Mouse (Mus musculus) embryonic facial prominence, embryonic 13.5 days (tissue): ENCODE measurements around the gene Atp5s. TPM values are rescaled to one million over a fixed set of nuclear protein-coding genes. Genes with fewer than 3 reads are reported as not detected.

Experiments
- ATAC-seq: fragments of 200-750 bp; cut with Nextera tagmentation; 2 replicates; pipeline ENCODE4 v1.8.0; 2017; ENCODE audit warnings: low read depth; ENCODE audit not compliant: insufficient number of reproducible peaks, insufficient read depth, low FRiP score, low TSS enrichment
- H3K27ac ChIP-seq: fragments of 300-500 bp; sonication (generic); 2 replicates; pipeline ENCODE4 v1.5.1; 2015; ENCODE audit warnings: moderate library complexity, mild to moderate bottlenecking, inconsistent platforms
- H3K27me3 ChIP-seq: fragments of 300-500 bp; sonication (generic); 2 replicates; pipeline ENCODE4 v1.6.1; 2015; ENCODE audit warnings: mild to moderate bottlenecking, inconsistent platforms
- H3K36me3 ChIP-seq: fragments of 300-500 bp; sonication (generic); 2 replicates; pipeline ENCODE4 v1.6.1; 2015; ENCODE audit warnings: mild to moderate bottlenecking, inconsistent platforms
- H3K4me1 ChIP-seq: fragments of 300-500 bp; sonication (generic); 2 replicates; pipeline ENCODE4 v1.6.1; 2015; ENCODE audit warnings: inconsistent platforms
- H3K4me2 ChIP-seq: fragments of 300-500 bp; sonication (generic); 2 replicates; pipeline ENCODE4 v1.6.1; 2015; ENCODE audit warnings: moderate library complexity, mild to moderate bottlenecking, inconsistent platforms
- H3K4me3 ChIP-seq: fragments of 300-500 bp; sonication (generic); 2 replicates; pipeline ENCODE4 v1.5.1; 2015; ENCODE audit warnings: mild to moderate bottlenecking, inconsistent platforms
- H3K9ac ChIP-seq: fragments of 300-500 bp; sonication (generic); 2 replicates; pipeline ENCODE4 v1.6.1; 2015; ENCODE audit warnings: mild to moderate bottlenecking, inconsistent platforms
- H3K9me3 ChIP-seq: fragments of 300-500 bp; sonication (generic); 2 replicates; pipeline ENCODE4 v1.6.1; 2016; ENCODE audit warnings: inconsistent platforms
- WGBS: fragments of 180-500 bp; shearing (Covaris S2); methylation state at CpG from one replicate; pipeline ENCODE4 v1.1.7; 2015; ENCODE audit warnings: mixed read lengths; 5-methylcytosine and 5-hydroxymethylcytosine counted together
- polyA plus RNA-seq: library from polyadenylated mRNA; unstranded; fragments of >200 nt; fragmentation: Nextera tagmentation; extraction: Ambion mirVana; gene quantifications from 2 replicates; pipeline ENCODE4 v1.2.1, GENCODE M21; 2015

The Atp5s gene
- 30.4 and 39.3 TPM in 2 replicates for polyA plus RNA-seq

GRCm38 (mm10) chr12:69724711-69725460, at the start of gene Atp5s, which contains the start of gene L2hgdh:
Atp5s (plus strand) TSS chr12:69724950.
L2hgdh (minus strand) TSS chr12:69724873.
- H3K4me3 ChIP-seq: peak within 1 kb of the TSS; percentile 84
- peak within 1 kb of the TSS; percentile 84 for H3K27ac ChIP-seq
- H3K4me2 ChIP-seq: peak within 1 kb of the TSS; percentile 93
- peak within 1 kb of the TSS; percentile 84 for H3K9ac ChIP-seq
- under 1% methylated on average over 60 of the region's 60 CpGs for WGBS
- peaks cover under 1% of the 10 kb centered on the region; the same call in 1 of the 2 replicates for H3K9me3 ChIP-seq
- peak; percentile 92 for ATAC-seq
- no peaks in the 10 kb centered on the region for H3K27me3 ChIP-seq
- H3K4me1 ChIP-seq: peaks cover 10% of the 10 kb centered on the region
- peaks cover 15% of the 10 kb centered on the region for H3K36me3 ChIP-seq

GRCm38 (mm10) chr12:69676157-69676556, 48.6 kb upstream of the Atp5s start:
- Histone ChIP-seq H3K4me1 (peaks cover 20% of the 10 kb centered on the region), H3K4me3 (no peak overlapping the region), H3K27me3 (no peaks in the 10 kb centered on the region), H3K9ac (no peak overlapping the region), H3K36me3 (no peaks in the 10 kb centered on the region), H3K27ac (no peak overlapping the region), H3K4me2 (no peak overlapping the region), H3K9me3 (no peaks in the 10 kb centered on the region)
- ATAC-seq: no peak
- WGBS: 87% methylated on average over 4 of the region's 4 CpGs

- Histone ChIP-seq H3K36me3 (no peaks in the 10 kb centered on the region), H3K4me1 (peaks cover 9% of the 10 kb centered on the region), H3K4me2 (peak overlapping the region; percentile 63), H3K27me3 (no peaks in the 10 kb centered on the region), H3K4me3 (peak overlapping the region; percentile 95), H3K9me3 (no peaks in the 10 kb centered on the region), H3K9ac (peak overlapping the region; percentile 99), H3K27ac (peak overlapping the region; percentile 95)
- 0 out of 2 replicates have a peak, but pooled peaks have one; percentile 15 for ATAC-seq
- under 1% methylated on average over 56 of the region's 56 CpGs for WGBS
These were observed 43.9 kb upstream of the Atp5s start for GRCm38 (mm10) chr12:69680635-69681565.

GRCm38 (mm10) chr12:69681566-69682061, 43.1 kb upstream of the Atp5s start, which contains the start of gene Sos2:
Sos2 (minus strand) TSS chr12:69681852.
- WGBS: 0% methylated on average over 61 of the region's 85 CpGs
- Histone ChIP-seq H3K4me1 (peaks cover 9% of the 10 kb centered on the region), H3K9me3 (no peaks in the 10 kb centered on the region), H3K27ac (peak within 1 kb of the TSS; percentile 95), H3K36me3 (no peaks in the 10 kb centered on the region), H3K4me2 (peak within 1 kb of the TSS; percentile 63), H3K4me3 (peak within 1 kb of the TSS; percentile 95), H3K27me3 (no peaks in the 10 kb centered on the region), H3K9ac (peak within 1 kb of the TSS; percentile 99)
- ATAC-seq: peak; percentile 86

GRCm38 (mm10) chr12:69682065-69682787, 42.5 kb upstream of the Atp5s start:
- Histone ChIP-seq H3K4me2 (peak overlapping the region; percentile 63), H3K36me3 (no peaks in the 10 kb centered on the region), H3K9me3 (no peaks in the 10 kb centered on the region), H3K4me1 (peaks cover 9% of the 10 kb centered on the region), H3K27ac (peak overlapping the region; percentile 95), H3K4me3 (peak overlapping the region; percentile 95), H3K27me3 (no peaks in the 10 kb centered on the region), H3K9ac (peak overlapping the region; percentile 99)
- WGBS: under 1% methylated on average over 52 of the region's 54 CpGs
- ATAC-seq: peak; percentile 85

GRCm38 (mm10) chr12:69682788-69683419, 41.8 kb upstream of the Atp5s start:
- H3K27me3 ChIP-seq: no peaks in the 10 kb centered on the region
- H3K9ac ChIP-seq: peak overlapping the region; percentile 46; the same call in 1 of the 2 replicates
- peak overlapping the region; percentile 95 for H3K4me3 ChIP-seq
- H3K9me3 ChIP-seq: no peaks in the 10 kb centered on the region
- H3K4me2 ChIP-seq: peak overlapping the region; percentile 63
- 43% methylated on average over 14 of the region's 14 CpGs for WGBS
- H3K36me3 ChIP-seq: no peaks in the 10 kb centered on the region
- peaks cover 9% of the 10 kb centered on the region for H3K4me1 ChIP-seq
- no peak overlapping the region for H3K27ac ChIP-seq
- no peak for ATAC-seq

- Histone ChIP-seq H3K4me3 (no peak overlapping the region), H3K27me3 (no peaks in the 10 kb centered on the region), H3K27ac (no peak overlapping the region), H3K36me3 (no peaks in the 10 kb centered on the region), H3K4me2 (no peak overlapping the region), H3K4me1 (peaks cover 9% of the 10 kb centered on the region), H3K9me3 (no peaks in the 10 kb centered on the region), H3K9ac (no peak overlapping the region)
- 57% methylated on average over 10 of the region's 10 CpGs for WGBS
- no peak for ATAC-seq
These were observed 41.2 kb upstream of the Atp5s start for GRCm38 (mm10) chr12:69683537-69683936.

- Histone ChIP-seq H3K4me3 (no peak overlapping the region), H3K4me2 (no peak overlapping the region), H3K27me3 (no peaks in the 10 kb centered on the region), H3K36me3 (peaks cover 8% of the 10 kb centered on the region; the same call in 1 of the 2 replicates), H3K27ac (peak overlapping the region; percentile 57; the same call in 1 of the 2 replicates), H3K9ac (no peak overlapping the region), H3K4me1 (no peaks in the 10 kb centered on the region), H3K9me3 (no peaks in the 10 kb centered on the region)
- 62% methylated on average over 2 of the region's 2 CpGs for WGBS
- ATAC-seq: peak; percentile 81
These were observed 36.4 kb upstream of the Atp5s start for GRCm38 (mm10) chr12:69688368-69688767.

GRCm38 (mm10) chr12:69689094-69689493, 35.7 kb upstream of the Atp5s start:
- no peaks in the 10 kb centered on the region for H3K4me1 ChIP-seq
- no peak for ATAC-seq
- no peak overlapping the region for H3K4me2 ChIP-seq
- H3K27me3 ChIP-seq: no peaks in the 10 kb centered on the region
- H3K9ac ChIP-seq: no peak overlapping the region
- H3K27ac ChIP-seq: no peak overlapping the region
- no peak overlapping the region for H3K4me3 ChIP-seq
- H3K9me3 ChIP-seq: no peaks in the 10 kb centered on the region
- H3K36me3 ChIP-seq: peaks cover 13% of the 10 kb centered on the region; the same call in 1 of the 2 replicates

GRCm38 (mm10) chr12:69690714-69691113, 34.0 kb upstream of the Atp5s start:
- Histone ChIP-seq H3K27ac (no peak overlapping the region), H3K4me2 (no peak overlapping the region), H3K27me3 (no peaks in the 10 kb centered on the region), H3K4me3 (no peak overlapping the region), H3K9me3 (no peaks in the 10 kb centered on the region), H3K4me1 (no peaks in the 10 kb centered on the region), H3K9ac (no peak overlapping the region), H3K36me3 (peaks cover 23% of the 10 kb centered on the region; the same call in 1 of the 2 replicates)
- no peak for ATAC-seq
- 88% methylated on average over 4 of the region's 4 CpGs for WGBS
